Mouse (Mus musculus) kidney, adult 2 months (tissue): Measurements from ENCODE around the gene Pgls.

Experiments
- CTCF ChIP-seq: fragments of 200-500 bp; conservative IDR thresholded peaks from 2 replicates; pipeline ENCODE4 v1.5.1; 2011; ENCODE audit warnings: low read depth, mild to moderate bottlenecking, control low read depth, low read length, moderate library complexity, mixed read lengths; ENCODE audit not compliant: insufficient read depth, insufficient read length
- POLR2A ChIP-seq: fragments of 200-500 bp; IDR thresholded peaks from one replicate; pipeline ENCODE4 v1.6.1; 2011; ENCODE audit warnings: low read depth, low read length, control low read depth

DNA sequence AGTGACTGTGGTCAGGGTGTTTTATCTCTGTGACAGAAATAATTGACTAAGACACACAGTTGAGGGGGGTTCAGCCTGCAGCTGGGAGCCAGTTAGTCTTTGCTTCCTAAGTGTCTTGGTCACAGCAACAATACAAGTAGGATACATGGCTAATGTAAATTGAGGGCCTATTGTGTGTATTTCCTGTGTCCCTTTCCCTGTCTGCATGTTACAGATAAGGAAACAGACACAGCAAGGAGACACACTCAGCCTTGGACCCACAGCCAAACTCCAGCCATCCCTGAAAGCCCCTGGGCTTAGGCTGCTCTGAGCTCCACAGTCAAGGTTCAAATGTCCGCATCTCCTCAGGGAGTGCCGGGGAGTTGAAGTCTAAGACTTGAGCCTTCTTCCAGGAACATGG, 37.3 kb upstream of the Pgls start:
- no peak for TF ChIP-seq POLR2A
- no peak for TF ChIP-seq CTCF
